ENCODE assay signal across 8 mouse cellular contexts in genomic region chr14:75844867-75845697, GRCm38 (mm10). TPM values are rescaled to one million over a fixed set of nuclear protein-coding genes. Genes with fewer than 3 reads are reported as not detected.
A peak's percentile ranks its signal among the peaks of the same experiment; 100 is the strongest.
DNase-seq lines count a peak whose midpoint lies in the region; ATAC-seq lines count a peak whose summit lies in the region.

Tpt1 (plus strand) TSS chr14:75845093.

- H3K9me3 ChIP-seq in hindbrain, embryonic 11.5 days (ENCODE audit: control insufficient read depth, low read length): no peaks in the 10 kb centered on the region

- DNase-seq in Muller cell, postnatal 12 days (ENCODE audit: inconsistent ontology term): peak; percentile 100
- peak; percentile 99 for DNase-seq in cerebellum, adult 9-11 months
- DNase-seq in frontal cortex, adult 2 months (ENCODE audit: extremely low spot score in 1 of 2, low spot score in 1 of 2): peak; percentile 93 to 98
- DNase-seq in hindbrain, embryonic 11.5 days (ENCODE audit: low spot score): peak; percentile 99
- DNase-seq in layer of hippocampus, postnatal 10 days (ENCODE audit: low spot score in 2 of 2): peak; percentile 99
- DNase-seq in lung, postnatal 10 days: peak; percentile 99
- DNase-seq in ovary, postnatal 36 days (ENCODE audit: low spot score): peak; percentile 100
- peak; percentile 99 for DNase-seq in thymus, postnatal 25 days

- H3K4me2 ChIP-seq in hindbrain, embryonic 11.5 days (replicated peaks; ENCODE audit: low read depth, low read length): peak within 1 kb of the TSS; percentile 78

- H3K27me3 ChIP-seq in hindbrain, embryonic 11.5 days (ENCODE audit: control insufficient read depth, insufficient read depth, low read length): no peaks in the 10 kb centered on the region

- H3K27ac ChIP-seq in hindbrain, embryonic 11.5 days (ENCODE audit: low read depth, low read length): peak within 1 kb of the TSS; percentile 96

- H3K36me3 ChIP-seq in hindbrain, embryonic 11.5 days (ENCODE audit: control insufficient read depth, insufficient read depth, low read length): peaks cover 17% of the 10 kb centered on the region

- peak; percentile 99 for ATAC-seq in hindbrain, embryonic 11.5 days (ENCODE audit: low FRiP score)

- H3K4me1 ChIP-seq in hindbrain, embryonic 11.5 days (replicated peaks; ENCODE audit: control insufficient read depth, insufficient read depth, low read length): peaks cover 2% of the 10 kb centered on the region

- under 1% methylated on average over 86 of the region's 108 CpGs for WGBS in hindbrain, embryonic 11.5 days

- peak within 1 kb of the TSS; percentile 94 for H3K9ac ChIP-seq in hindbrain, embryonic 11.5 days (ENCODE audit: low read depth, low read length)

- H3K4me3 ChIP-seq in hindbrain, embryonic 11.5 days (ENCODE audit: low read depth, low read length): peak within 1 kb of the TSS; percentile 88

RNA-seq across cellular contexts. Expression of gene Tpt1, which starts in this region (rescaled TPM):
- polyA plus RNA-seq in frontal cortex, adult 2 months (2012; rRNA removed): 908 and 941 TPM in 2 replicates
- polyA plus RNA-seq in hindbrain, embryonic 11.5 days (2014; fragmentation: Nextera tagmentation; extraction: Ambion mirVana): 1,005 and 1,072 TPM in 2 replicates
- total RNA-seq in layer of hippocampus, postnatal 10 days (2021): 1,000 to 10,000 TPM; 1,133 to 1,398 TPM

Comparison
In these comparisons a context has a peak if more than half of its experiments do, and no peak if none do; other contexts are left out.
1. Peak in every context shown above with its lines: DNase-seq, ATAC-seq, H3K4me3 ChIP-seq and H3K27ac ChIP-seq.